ENCODE assay signal across 8 mouse cellular contexts in the genomic region with DNA sequence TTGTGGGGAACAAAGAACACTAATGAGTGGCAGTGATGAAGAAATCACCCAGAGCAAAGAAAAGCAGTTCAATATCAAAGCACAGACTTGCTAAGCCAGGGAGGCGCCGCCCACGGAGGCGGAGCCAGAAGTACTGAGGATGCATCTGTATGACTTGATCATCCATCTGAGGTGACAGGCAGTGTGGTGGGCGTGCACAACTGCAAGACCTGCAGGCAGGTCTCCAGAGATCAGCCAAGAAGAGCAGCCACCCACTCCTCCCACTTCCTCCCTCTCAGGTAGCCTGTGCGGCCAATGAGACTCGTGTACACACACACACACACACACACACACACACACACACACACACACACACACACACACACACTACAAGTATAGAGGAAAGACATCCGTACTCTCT.
DNase-seq lines count a peak whose midpoint lies in the region; ATAC-seq and TF ChIP-seq lines count a peak whose summit lies in the region.

No protein-coding gene starts in this region.

- H3K27ac ChIP-seq in lung, embryonic 14.5 days (ENCODE audit: low read depth), result no peak overlapping the region
- H3K27ac ChIP-seq in intestine, embryonic 15.5 days, result no peak overlapping the region
- no peak overlapping the region for H3K27ac ChIP-seq in liver, embryonic 12.5 days

- TF ChIP-seq CTCF in lung, embryonic 14.5 days (IDR thresholded peaks at IDR 0.05; ENCODE audit: low read depth), result no peak
- TF ChIP-seq CTCF in lung, adult 2 months (IDR thresholded peaks at IDR 0.05; ENCODE audit: insufficient read depth, low read length), result no peak

- H3K9me3 ChIP-seq in lung, embryonic 14.5 days (ENCODE audit: low read depth, low read length), result no peaks in the 10 kb centered on the region
- no peaks in the 10 kb centered on the region for H3K9me3 ChIP-seq in intestine, embryonic 15.5 days
- no peaks in the 10 kb centered on the region for H3K9me3 ChIP-seq in liver, embryonic 12.5 days (replicated peaks)

- no peaks in the 10 kb centered on the region for H3K36me3 ChIP-seq in lung, embryonic 14.5 days (ENCODE audit: insufficient read depth)
- H3K36me3 ChIP-seq in intestine, embryonic 15.5 days, result no peaks in the 10 kb centered on the region
- H3K36me3 ChIP-seq in liver, embryonic 12.5 days, result no peaks in the 10 kb centered on the region

- H3K4me3 ChIP-seq in lung, embryonic 14.5 days (ENCODE audit: low read depth, low read length), result no peak overlapping the region
- H3K4me3 ChIP-seq in lung, adult 2 months (replicated peaks; ENCODE audit: extremely low read depth, low read depth, low read length), result no peak overlapping the region
- H3K4me3 ChIP-seq in intestine, embryonic 15.5 days (replicated peaks), result no peak overlapping the region
- H3K4me3 ChIP-seq in liver, embryonic 12.5 days, result no peak overlapping the region

- H3K9ac ChIP-seq in lung, embryonic 14.5 days, result no peak overlapping the region
- H3K9ac ChIP-seq in intestine, embryonic 15.5 days, result no peak overlapping the region
- no peak overlapping the region for H3K9ac ChIP-seq in liver, embryonic 12.5 days

- no peak overlapping the region for H3K4me2 ChIP-seq in lung, embryonic 14.5 days
- H3K4me2 ChIP-seq in intestine, embryonic 15.5 days (replicated peaks), result peak overlapping the region; percentile 22; the same call in 1 of the 2 replicates
- H3K4me2 ChIP-seq in liver, embryonic 12.5 days, result peak overlapping the region; percentile 44

- 27% methylated on average over 8 of the region's 8 CpGs for WGBS in lung, embryonic 14.5 days
- 13% methylated on average over 8 of the region's 8 CpGs for WGBS in lung, adult 2 months
- WGBS in intestine, embryonic 15.5 days, result 23% methylated on average over 7 of the region's 8 CpGs
- WGBS in liver, embryonic 12.5 days (ENCODE audit: insufficient replicate concordance), result 23% methylated on average over 8 of the region's 8 CpGs

- H3K27me3 ChIP-seq in lung, embryonic 14.5 days (ENCODE audit: insufficient read depth, low read length), result no peaks in the 10 kb centered on the region
- H3K27me3 ChIP-seq in intestine, embryonic 15.5 days (replicated peaks), result no peaks in the 10 kb centered on the region
- peaks cover 13% of the 10 kb centered on the region for H3K27me3 ChIP-seq in liver, embryonic 12.5 days (replicated peaks)

- DNase-seq in lung, embryonic 14.5 days, result peak; percentile 71
- DNase-seq in lung, adult 2 months, result no peak
- peak; percentile 16 for DNase-seq in adrenal gland, postnatal 25 days
- DNase-seq in spleen, adult 12 weeks (ENCODE audit: low spot score), result peak; percentile 67
- no peak for DNase-seq in layer of hippocampus, postnatal 10 days (ENCODE audit: low spot score in 2 of 2)
- no peak for DNase-seq in cerebellum, postnatal 4 days (ENCODE audit: low spot score in 2 of 2)

- no peak for TF ChIP-seq POLR2A in lung, adult 2 months (IDR thresholded peaks at IDR 0.05; ENCODE audit: borderline replicate concordance, extremely low read depth, low read depth, low read length)

- peak; percentile 48; the same call in 1 of the 2 replicates for ATAC-seq in lung, embryonic 14.5 days (ENCODE audit: insufficient read depth)
- peak; percentile 55 for ATAC-seq in intestine, embryonic 15.5 days
- ATAC-seq in liver, embryonic 12.5 days, result peak; percentile 65

- H3K4me1 ChIP-seq in lung, embryonic 14.5 days (ENCODE audit: insufficient read depth), result no peaks in the 10 kb centered on the region
- peaks cover 4% of the 10 kb centered on the region; the same call in 1 of the 2 replicates for H3K4me1 ChIP-seq in lung, adult 2 months (ENCODE audit: control insufficient read depth, insufficient read depth, low read length)
- H3K4me1 ChIP-seq in intestine, embryonic 15.5 days (replicated peaks), result peaks cover 8% of the 10 kb centered on the region
- peaks cover 50% of the 10 kb centered on the region for H3K4me1 ChIP-seq in liver, embryonic 12.5 days

Comparison
In these comparisons a context has a peak if more than half of its experiments do, and no peak if none do; other contexts are left out.
1. DNase-seq: peak in lung, embryonic 14.5 days (single experiment), adrenal gland, postnatal 25 days (single experiment) and spleen, adult 12 weeks (single experiment); none in lung, adult 2 months (single experiment), layer of hippocampus, postnatal 10 days (0 of 2) and cerebellum, postnatal 4 days (0 of 2).
2. Peak in every context shown above with its lines, with median percentiles within 50 percentile points of each other: ATAC-seq.